Mouse (Mus musculus) left cerebral cortex, postnatal 14 days (tissue): Measurements from ENCODE around the gene Atp7a. TPM values are rescaled to one million over a fixed set of nuclear protein-coding genes. Genes with fewer than 3 reads are reported as not detected.
"Not testable (repeated sequence)": the region's sequence is repeated elsewhere in the genome, so short reads cannot be mapped to it uniquely, and the experiment has no call there.

Experiments used
- DNase-seq, 2 experiments: peaks; one replicate each; pipeline ENCODE4 v3.0.0; 2021 to 2022; ENCODE audit warnings: low spot score in 2 of 2, mixed read lengths in 1 of 2
- intact Hi-C: fragments of 180-260 bp; cut with DNase I; formaldehyde crosslinking; loops from one replicate; pipeline ENCODE4 v1.15.1; 2025
- long read RNA-seq, 2 experiments: library from polyadenylated mRNA; stranded (forward); transcript quantifications; one replicate each; pipeline ENCODE4 v2.0.0; 2021
- total RNA-seq, 2 experiments: library from RNA; stranded (reverse); gene quantifications; 2 replicates each; pipeline ENCODE4 v1.2.3; 2021

Atp7a gene
- total RNA-seq = 1 to 10 TPM; 7.1 to 9.3 TPM
- long read RNA-seq, experiment 1, full-length matches to known transcripts = 1 of 2 reads
- long read RNA-seq, experiment 1, partial matches to known transcripts = 0 of 2 reads
- long read RNA-seq, experiment 1, other reads (novel, unspliced or antisense) = 1 of 2 reads
- long read RNA-seq, experiment 2 = 0 reads

GRCm38 (mm10) chrX:106026418-106027342, at the start of gene Atp7a:
Gene Atp7a (plus strand): TSS chrX:106027276.
- intact Hi-C loops = loop anchor here (2.0 to 10.0 kb wide), 3 partner anchors 81 to 358 kb away; no protein-coding TSS in a partner anchor
- DNase-seq = peak; percentile 89 to 92

- intact Hi-C loops = no loop called here
These were observed 25.5 kb upstream of the Atp7a start for GRCm38 (mm10) chrX:106001605-106002004.

GRCm38 (mm10) chrX:106010762-106011161, 16.3 kb upstream of the Atp7a start:
- no peak for DNase-seq
- intact Hi-C loops = loop anchor here (2.0 to 10.0 kb wide), 2 partner anchors 82 to 886 kb away; partner anchors contain the start of genes Atrx and Magee1

More at GRCm38 (mm10) chrX:106001605-106002004, 25.5 kb upstream of the Atp7a start:
- no peak for DNase-seq

GRCm38 (mm10) chrX:106011465-106012159, 15.5 kb upstream of the Atp7a start, which contains the start of gene Magt1:
Gene Magt1 (minus strand): TSS chrX:106011906.
- intact Hi-C loops = loop anchor here (2.0 to 10.0 kb wide), 2 partner anchors 83 to 887 kb away; partner anchors contain the start of genes Atrx and Magee1
- peak; percentile 81 to 86 for DNase-seq

GRCm38 (mm10) chrX:106012559-106012958, 14.5 kb upstream of the Atp7a start:
- intact Hi-C loops = loop anchor here (10.0 kb wide), 1 partner anchor 888 kb away; the partner anchor contains the start of gene Magee1
- no peak for DNase-seq

- DNase-seq = peak; percentile 22 to 52
- intact Hi-C loops = loop anchor here (10.0 kb wide), 1 partner anchor 888 kb away; the partner anchor contains the start of gene Magee1
These were observed 13.9 kb upstream of the Atp7a start for GRCm38 (mm10) chrX:106013217-106013616.

- intact Hi-C loops = loop anchor here (10.0 kb wide), 1 partner anchor 890 kb away; the partner anchor contains the start of gene Magee1
- DNase-seq = not testable (repeated sequence)
These were observed 12.2 kb upstream of the Atp7a start for GRCm38 (mm10) chrX:106014741-106015377.

GRCm38 (mm10) chrX:106015571-106016322, 11.3 kb upstream of the Atp7a start, which contains the start of gene Cox7b:
Gene Cox7b (plus strand): TSS chrX:106015700.
- DNase-seq = peak; percentile 80 to 86
- intact Hi-C loops = loop anchor here (10.0 kb wide), 1 partner anchor 891 kb away; the partner anchor contains the start of gene Magee1

GRCm38 (mm10) chrX:106017102-106017501, 10.0 kb upstream of the Atp7a start:
- DNase-seq = no peak
- intact Hi-C loops = loop anchor here (10.0 kb wide), 1 partner anchor 892 kb away; the partner anchor contains the start of gene Magee1

GRCm38 (mm10) chrX:106017516-106017915, 9.6 kb upstream of the Atp7a start:
- intact Hi-C loops = loop anchor here (10.0 kb wide), 1 partner anchor 893 kb away; the partner anchor contains the start of gene Magee1
- DNase-seq = no peak

GRCm38 (mm10) chrX:106027343-106027674, 233 bp downstream of the Atp7a start:
- intact Hi-C loops = loop anchor here (2.0 to 10.0 kb wide), 3 partner anchors 80 to 357 kb away; no protein-coding TSS in a partner anchor
- no peak for DNase-seq

- DNase-seq = no peak
- intact Hi-C loops = no loop called here
These were observed 3.1 kb downstream of the Atp7a start for GRCm38 (mm10) chrX:106030176-106030575.

- intact Hi-C loops = no loop called here
- DNase-seq = no peak
These were observed 4.0 kb downstream of the Atp7a start for GRCm38 (mm10) chrX:106031124-106031523.

GRCm38 (mm10) chrX:106035727-106036126, 8.7 kb downstream of the Atp7a start:
- no peak for DNase-seq
- intact Hi-C loops = no loop called here

GRCm38 (mm10) chrX:106037185-106037752, 10.2 kb downstream of the Atp7a start:
- DNase-seq = no peak
- intact Hi-C loops = no loop called here

- DNase-seq = peak in 1 of 2 experiments; percentile 10
- intact Hi-C loops = no loop called here
These were observed 17.0 kb downstream of the Atp7a start for GRCm38 (mm10) chrX:106043863-106044617.

- intact Hi-C loops = no loop called here
- DNase-seq = no peak
These were observed 18.4 kb downstream of the Atp7a start for GRCm38 (mm10) chrX:106045455-106045854.
